Mouse (Mus musculus): ENCODE results near the gene Ado. TPM values are rescaled to one million over a fixed set of nuclear protein-coding genes. Genes with fewer than 3 reads are reported as not detected.

Ado gene
- total RNA-seq (2021) = 10 to 100 TPM; 20.9 to 22.7 TPM

DNA sequence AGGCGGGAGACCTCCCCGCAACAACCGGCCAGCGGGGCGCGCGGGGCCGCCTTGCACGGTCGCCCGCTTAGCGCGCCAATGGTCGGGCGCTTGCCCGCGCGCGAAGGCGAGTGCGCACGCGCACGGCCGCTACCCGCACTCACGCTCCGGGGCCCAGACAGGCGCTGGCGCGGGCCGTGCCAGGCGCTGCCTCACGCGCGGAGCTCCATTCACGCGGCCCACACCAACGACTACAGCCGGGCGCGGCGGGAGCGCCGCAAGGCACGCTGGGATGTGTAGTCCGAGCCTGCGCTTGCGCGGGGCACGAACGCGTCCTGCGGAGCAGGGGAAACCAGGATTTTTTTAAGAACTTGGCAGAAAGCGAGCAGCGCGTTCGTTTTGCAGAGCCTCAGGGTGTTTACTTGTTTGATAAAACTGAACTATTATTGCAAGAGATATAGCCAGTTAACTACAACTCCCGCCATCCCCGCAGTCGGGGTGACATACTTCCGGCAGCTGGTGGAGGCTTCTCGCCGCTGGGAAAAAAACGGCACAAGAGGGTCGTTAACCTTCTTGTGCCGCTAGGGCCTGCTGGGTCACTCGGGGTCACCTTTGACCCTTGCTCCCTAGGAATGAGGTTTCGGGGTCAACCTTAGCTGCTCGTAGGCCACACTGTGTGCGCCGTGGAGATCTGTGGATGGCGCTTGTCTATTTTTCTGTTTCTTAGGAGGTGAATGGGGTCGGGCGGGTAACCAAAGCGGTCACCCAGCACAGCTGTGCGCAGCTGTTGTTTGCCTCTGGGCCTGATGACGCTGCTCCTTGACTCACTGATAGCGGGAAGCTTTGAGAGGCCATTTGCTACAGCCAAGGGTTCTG is at the start of gene Ado:
TSS of gene Ado (minus strand) at position 79 of the 855 bp plus-strand sequence.
- DNase-seq = peak; percentile 91 to 92

DNA sequence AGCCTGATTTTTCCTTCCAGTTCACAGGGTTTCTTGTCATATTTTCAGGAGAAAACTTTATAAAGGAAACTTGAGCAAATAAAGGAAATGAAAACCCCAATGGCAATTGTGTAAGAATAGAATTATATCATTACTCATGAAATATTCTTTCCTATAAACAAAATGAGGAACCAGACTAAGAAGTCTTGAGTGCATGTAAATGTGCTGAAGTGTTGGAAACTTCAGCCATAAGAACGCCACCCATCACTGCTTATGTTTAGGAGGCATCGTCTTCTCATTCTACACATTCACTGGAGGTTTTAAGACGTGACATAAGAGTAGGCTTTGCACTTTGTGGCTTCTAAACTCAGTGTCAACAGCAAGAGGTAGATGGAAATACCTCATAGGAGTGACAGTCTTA is 46.5 kb upstream of the Ado start:
- intact Hi-C loops (cut with DNase I) = no loop called here
- no peak for DNase-seq

More for the DNA sequence above, at the start of gene Ado:
- intact Hi-C loops (cut with DNase I) = loop anchor here (5.0 kb wide), 1 partner anchor 98 kb away; no protein-coding TSS in a partner anchor

DNA sequence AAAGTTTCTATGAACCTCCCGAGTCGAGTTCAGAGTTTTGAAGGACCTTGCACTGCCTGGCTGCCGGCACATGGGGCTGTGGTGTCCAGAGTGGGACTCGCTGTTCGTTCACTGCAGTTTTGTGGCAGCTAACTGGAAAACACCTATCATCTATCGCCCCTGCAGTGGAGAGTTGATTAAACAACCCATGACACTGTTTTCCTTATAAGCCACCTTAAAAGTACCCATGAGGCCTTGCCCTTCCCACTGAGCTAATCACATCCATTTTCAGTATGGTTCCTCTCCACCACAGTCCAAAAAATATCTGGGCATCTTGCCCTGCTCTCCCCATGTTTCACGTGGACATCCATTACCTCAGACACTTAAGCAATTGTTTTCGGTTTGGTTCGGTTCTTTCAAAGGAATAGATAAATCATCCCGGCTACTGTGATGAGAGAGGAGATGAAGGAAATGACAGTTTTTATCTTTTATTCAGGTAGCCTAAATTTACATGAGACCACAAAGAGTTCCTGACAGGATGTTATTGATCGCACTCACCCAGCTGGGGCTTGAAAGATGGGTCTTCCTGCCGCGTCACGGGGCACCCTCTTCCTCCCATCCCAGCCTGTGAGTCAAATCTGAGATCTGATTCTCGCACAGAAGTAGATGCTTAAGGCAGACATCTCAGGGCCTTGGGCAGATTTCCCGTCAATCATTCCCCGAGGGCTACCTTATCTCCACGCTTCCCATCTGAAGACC is 37.3 kb upstream of the Ado start:
- no peak for DNase-seq
- intact Hi-C loops (cut with DNase I) = no loop called here

DNA sequence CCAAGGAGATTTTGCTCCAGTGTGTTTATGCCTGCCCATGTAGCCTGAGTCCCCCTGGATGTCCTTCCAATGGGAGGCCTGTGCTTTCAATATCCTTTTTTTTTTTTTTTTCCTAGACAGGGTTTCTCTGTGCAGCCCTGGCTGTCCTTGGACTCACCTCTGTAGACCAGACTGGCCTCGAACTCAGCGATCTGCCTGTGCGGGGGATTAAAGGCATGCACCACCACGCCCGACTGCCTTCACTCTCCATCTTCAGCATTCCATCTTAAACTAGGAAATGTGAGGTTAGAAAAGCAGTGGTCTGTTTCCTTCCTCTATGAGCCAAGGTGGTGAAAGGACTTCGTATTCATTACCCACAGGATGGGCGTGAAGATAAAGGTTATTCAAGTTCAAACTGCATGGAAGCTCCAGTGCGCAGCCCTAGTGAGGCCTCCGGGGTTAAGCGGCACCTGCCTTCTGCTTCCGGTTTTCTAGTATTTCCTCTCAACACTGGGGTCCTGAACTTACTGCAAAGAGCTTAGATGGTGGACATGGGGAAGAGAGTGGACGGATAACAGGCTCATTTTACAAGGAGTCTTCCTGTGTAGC is 33.0 kb upstream of the Ado start:
- intact Hi-C loops (cut with DNase I) = no loop called here
- no peak for DNase-seq

DNA sequence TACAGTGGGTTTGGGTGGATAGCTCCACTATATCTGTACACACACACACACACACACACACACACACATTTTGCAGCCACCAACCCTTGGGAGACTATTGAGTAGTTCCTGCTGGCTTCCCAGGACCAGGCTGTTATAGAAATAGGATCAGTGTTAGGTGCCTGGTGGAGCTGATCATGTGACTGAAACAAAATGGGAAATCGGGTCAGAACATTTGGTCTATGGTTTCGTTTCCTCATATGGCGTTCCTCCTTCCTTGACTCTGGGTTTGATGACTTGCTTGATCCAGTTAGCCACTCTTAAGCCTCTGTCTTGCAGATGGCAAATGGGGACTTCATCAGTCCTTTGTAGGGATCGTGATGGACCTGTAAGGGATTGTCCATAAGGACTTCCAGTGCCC is 31.1 kb upstream of the Ado start:
- intact Hi-C loops (cut with DNase I) = no loop called here
- no peak for DNase-seq

DNA sequence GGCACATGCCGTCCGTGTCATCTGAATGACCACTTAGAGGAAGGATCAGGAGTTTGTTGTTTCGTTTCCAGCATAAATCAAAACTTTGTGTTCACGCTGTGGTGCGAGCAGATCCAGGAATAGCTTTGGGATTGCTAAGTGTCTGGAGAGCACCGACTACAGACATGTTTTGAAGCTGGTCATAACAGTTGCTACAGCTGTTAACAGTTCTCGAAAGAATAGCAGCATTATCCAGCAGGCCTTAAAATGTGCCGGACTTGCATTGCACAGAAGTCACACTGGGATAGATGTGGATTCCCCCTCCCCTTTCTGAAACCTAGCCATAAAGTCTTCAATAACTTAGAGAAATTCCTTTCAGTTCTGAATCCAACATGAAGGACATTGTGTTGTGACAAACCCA is 24.6 kb upstream of the Ado start:
- DNase-seq = peak; percentile 14 to 27

DNA sequence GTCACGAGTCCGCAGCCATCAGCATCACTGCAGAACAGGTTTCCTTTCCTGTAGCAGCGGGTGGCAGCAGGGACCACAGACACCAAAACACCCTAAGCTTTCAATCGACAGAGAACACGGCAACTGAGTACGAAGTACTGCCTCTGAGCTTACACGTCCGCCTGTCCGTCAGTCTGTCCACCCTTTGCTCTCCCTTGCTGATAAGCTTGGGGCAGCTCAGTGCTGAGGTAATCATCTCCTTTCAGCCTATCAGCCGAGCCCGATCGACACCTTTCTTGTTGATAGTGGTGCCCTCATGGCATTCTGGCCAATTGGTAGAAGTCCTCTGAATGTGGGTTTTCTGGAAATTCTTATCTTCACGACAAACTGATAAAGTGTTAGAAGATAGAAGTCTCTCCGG is 22.7 kb upstream of the Ado start:
- intact Hi-C loops (cut with DNase I) = no loop called here
- DNase-seq = no peak

More for the DNA sequence above, 24.6 kb upstream of the Ado start:
- intact Hi-C loops (cut with DNase I) = no loop called here

DNA sequence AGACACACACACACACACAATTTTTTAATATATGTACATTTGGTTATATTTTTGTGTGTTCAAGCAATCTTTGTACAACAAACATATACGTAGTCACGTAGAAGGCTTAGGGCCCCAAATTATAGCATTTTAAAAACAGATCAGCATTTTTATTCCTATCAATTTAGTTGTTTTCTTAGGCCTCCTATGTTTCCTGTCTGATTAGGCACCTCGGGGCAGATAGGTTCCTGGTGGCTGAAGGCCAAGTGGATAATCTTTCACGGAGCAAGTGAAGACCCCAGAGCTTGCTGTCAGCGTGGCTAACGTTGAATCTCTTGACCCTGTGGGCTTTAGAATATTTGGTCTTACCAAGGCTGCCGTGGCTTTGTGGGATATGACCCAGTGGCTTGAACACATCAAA is 20.8 kb upstream of the Ado start:
- intact Hi-C loops (cut with DNase I) = no loop called here
- no peak for DNase-seq

DNA sequence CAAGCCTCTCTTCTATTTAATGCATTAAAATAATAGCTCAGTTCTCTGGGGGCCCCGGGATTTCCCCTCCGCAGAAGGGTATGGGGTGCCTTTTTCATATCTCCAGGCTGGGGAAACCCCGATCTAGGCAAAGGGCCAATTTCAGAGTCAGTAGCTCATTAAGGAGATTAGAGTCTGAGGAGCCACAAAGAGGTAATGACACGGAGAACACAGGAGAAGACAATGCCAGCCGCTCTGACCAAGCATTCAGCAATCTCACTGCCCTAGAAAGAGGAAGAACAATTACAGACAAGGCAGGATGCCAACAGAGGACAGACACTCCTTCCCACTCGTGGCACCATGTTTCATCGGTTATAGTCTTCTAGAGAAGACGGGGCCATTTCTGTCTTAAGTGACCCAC is 17.3 kb upstream of the Ado start:
- no peak for DNase-seq

DNA sequence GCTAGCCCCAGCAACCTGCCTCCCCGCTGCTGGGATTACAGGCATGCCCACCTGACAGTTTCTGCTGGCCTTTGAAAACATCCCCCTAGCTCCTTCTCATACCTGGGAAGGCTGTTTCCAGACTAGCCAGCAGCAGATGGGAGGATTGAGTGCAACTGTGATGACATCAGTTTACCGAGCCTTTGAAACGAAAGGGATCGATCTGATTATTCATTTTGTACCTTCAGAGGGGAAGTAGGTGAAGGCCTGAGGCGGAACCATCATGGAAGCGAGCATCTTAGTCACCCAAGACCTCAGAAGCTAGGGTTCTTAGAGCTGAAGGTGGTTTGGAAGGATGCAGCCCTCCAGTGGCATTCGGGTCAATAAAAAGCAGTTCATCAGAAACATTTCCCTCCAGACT is 15.8 kb upstream of the Ado start:
- intact Hi-C loops (cut with DNase I) = no loop called here
- DNase-seq = no peak

More for the DNA sequence above, 17.3 kb upstream of the Ado start:
- intact Hi-C loops (cut with DNase I) = no loop called here

DNA sequence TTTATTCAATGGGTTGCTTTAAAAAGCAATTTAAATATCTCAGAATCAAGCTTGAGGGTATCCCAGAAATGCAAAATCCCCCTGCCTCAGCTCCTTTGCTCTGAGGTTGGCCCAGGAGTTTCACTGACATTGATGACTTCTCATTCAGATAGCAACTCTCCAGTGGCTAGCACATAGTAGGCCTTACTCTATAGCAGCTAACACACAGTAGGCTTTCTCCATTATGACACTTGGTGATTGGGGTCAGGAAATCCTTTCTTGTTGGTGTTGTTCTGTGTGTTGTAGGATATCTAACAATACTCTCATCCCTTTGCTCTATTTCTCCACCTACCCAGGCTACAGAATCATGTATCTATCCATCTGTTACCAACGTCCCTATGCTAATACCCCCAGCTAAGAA is 12.4 kb upstream of the Ado start:
- DNase-seq = no peak
- intact Hi-C loops (cut with DNase I) = no loop called here

DNA sequence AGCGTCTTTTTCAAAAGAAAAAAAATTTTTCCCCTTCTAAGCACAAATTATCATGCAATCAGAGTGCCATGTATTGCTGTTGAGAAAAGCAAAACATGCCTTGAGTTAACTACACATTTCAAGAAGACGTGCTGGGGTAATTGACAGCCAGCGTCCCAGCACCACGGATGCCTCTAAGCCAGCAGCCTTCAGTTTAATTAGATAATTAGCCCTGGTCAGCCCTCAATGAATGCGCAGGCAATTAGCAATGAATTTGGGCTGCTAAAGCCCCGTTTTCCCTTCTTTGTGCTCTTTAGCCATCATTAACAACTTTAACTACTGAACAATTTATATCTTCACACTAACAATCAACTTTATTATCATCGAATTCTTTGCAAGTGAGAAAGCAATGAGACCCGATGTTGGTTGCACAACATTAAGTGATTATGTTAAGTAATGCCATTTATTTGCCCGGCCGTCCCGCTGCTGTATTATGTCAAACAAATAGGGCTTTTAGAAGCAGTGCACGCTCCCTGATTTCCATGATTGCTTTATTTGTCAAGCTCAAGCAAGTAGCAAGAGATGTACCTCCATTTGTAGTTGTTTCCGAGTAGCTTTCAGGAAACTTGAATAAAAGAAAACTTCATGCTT is 11.1 kb upstream of the Ado start:
- no peak for DNase-seq
- intact Hi-C loops (cut with DNase I) = no loop called here

DNA sequence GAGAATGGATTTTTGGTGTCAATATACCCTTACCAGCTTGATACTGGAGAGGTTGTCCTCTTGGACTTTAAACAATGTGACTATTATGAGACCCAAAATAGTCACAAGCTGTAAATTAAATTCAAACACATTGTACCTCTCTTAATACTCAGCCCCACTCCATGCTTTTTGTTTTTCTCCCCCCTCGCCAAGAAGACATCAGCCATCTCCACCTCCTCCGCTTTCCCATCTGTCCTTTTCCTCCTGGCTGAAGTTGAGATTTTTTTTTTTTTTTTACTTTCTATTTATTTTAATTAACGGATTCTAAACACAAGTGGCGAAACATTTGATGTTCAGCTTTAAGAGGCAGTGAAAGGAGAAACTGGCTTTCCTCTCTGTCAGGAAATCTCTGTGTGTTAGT is 9.3 kb upstream of the Ado start:
- intact Hi-C loops (cut with DNase I) = no loop called here
- DNase-seq = no peak

DNA sequence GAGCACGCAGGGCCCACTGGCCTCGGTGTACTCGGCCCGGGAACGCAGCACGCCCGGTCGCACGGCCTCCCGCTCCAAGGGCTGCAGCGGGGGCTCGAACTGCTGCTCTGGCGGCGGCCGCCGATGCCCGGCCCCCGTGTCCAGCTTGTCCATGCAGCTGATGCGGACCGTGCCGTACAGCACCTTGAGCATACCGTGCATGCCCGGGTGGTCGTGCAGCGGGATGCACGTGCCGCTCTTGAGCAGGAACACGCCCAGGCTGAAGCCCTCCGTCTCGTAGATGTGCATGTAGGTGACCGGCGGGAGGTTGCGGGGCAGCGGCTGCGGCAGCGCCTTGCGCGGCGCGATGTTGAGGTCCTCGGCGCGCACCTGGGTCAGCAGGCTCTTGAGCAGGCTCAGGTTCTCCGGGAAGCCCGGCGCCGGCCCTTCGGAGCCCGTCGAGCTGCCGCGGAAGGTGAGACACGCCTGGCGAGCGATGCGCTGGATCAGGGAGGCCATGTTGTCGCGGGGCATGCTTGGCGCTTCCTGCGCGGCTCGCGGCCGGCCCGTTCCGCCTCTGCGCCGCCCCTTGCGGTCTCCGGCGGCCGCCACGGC is 397 bp downstream of the Ado start:
- intact Hi-C loops (cut with DNase I) = loop anchor here (5.0 kb wide), 1 partner anchor 99 kb away; no protein-coding TSS in a partner anchor

DNA sequence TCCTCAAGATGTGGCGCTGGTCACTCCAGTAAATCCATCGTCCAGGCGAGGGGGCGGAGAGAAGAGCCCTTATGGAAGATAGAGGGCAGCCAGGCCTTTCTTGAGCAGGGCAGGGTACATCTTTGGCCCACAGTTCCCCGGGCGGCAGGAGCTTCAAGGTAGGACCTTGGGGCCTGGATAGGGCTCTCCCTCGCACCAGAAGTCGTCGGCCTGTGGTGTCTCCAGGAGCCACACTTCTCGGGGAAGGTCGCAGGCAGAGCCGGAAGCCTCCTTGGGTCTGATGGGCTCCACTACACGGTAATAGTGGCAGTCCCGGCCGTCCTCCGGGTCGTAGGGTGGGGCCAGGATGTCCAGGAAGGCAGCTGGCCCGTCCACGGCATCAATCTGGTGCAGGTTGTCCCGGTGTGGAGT is 900 bp downstream of the Ado start:
- DNase-seq = peak; percentile 38 to 56
- intact Hi-C loops (cut with DNase I) = loop anchor here (5.0 kb wide), 1 partner anchor 99 kb away; no protein-coding TSS in a partner anchor

More for the DNA sequence above, 397 bp downstream of the Ado start:
- DNase-seq = peak; percentile 71

DNA sequence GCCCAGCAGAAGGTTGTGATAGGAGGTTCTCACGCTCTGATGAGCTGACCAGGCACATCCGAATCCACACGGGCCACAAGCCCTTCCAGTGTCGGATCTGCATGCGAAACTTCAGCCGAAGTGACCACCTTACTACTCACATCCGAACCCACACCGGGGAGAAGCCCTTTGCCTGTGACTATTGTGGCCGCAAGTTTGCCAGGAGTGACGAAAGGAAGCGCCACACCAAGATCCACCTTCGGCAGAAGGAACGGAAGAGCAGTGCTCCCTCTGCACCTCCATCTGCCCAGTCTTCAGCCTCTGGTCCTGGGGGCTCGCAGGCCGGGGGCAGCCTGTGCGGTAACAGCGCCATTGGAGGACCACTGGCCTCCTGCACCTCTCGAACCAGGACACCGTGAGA is 8.2 kb downstream of the Ado start:
- DNase-seq = no peak
- intact Hi-C loops (cut with DNase I) = no loop called here

DNA sequence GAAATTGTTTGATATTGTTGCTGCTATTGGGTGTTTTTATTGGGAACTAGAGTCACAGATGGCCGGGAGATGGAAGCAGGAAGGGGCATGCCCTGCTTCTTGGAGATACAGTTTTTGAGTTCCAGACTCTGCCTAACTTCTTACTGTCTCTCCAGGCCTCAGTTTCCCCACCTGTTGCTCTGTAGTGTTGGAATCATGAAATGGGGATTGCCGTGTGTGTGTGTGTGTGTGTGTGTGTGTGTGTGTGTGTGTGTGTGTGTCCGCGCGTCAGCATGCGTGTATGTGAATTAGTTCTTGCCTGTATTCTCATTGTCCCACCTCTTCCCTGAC is 9.4 kb downstream of the Ado start:
- intact Hi-C loops (cut with DNase I) = loop anchor here (5.0 to 10.0 kb wide), 2 partner anchors 455 to 632 kb away; no protein-coding TSS in a partner anchor
- DNase-seq = no peak

DNA sequence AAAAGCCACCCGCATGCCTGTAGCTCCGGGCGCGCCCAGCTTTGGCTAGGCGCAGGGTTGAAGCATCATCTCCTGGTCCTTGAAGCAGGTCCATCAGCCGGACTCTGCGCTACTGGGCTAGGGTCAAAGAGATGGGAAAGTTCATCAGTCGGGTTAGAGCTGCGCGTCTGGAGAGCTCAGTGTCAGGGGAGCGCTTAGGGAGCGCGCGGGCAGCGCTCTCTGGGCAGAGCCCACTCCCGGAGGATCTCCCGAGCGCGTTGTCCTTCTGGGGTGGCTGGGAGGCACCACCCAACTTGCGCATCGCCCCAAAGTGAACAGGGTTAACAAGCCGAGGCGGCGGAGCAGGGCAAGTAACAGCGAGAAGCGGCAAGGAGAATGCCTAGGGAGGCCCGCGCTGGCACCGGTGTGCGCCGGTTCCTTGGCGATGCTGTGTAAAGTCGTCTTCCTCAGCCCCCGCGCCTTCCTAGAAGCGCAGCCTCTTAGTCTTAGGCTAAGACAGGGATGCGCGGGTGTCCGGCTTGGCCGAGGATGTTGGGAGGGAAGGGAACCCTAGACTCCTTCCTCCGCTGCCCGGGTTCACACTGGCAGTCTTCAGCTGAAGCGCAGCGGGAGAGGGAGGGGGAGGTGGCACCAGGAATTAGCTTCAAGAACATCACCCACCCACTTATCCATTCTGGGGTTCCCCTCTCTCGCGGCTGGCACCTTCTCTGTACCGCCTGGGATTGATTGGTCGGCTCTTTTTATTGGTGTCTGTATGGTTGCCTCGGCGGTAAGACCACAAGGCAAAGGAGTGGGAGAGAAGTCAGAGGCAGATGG is 10.0 kb downstream of the Ado start:
- DNase-seq = peak; percentile 17 to 35
- intact Hi-C loops (cut with DNase I) = loop anchor here (5.0 to 10.0 kb wide), 2 partner anchors 456 to 631 kb away; no protein-coding TSS in a partner anchor

DNA sequence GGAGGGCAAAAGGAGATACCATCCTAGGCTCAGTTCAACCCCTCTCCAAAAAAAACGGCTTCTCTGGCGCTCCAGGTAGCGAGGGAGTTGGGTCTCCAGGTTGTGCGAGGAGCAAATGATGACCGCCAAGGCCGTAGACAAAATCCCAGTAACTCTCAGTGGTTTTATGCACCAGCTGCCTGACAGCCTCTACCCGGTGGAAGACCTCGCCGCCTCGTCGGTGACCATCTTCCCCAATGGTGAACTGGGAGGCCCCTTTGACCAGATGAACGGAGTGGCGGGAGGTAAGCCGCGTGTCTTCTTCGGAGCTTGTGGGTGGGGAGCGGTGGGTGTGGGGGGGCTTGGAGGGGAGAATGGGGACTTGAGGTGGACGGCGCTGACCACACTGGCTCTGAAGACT is 10.6 kb downstream of the Ado start:
- intact Hi-C loops (cut with DNase I) = loop anchor here (5.0 to 10.0 kb wide), 2 partner anchors 457 to 631 kb away; no protein-coding TSS in a partner anchor
- DNase-seq = peak in 1 of 2 experiments; percentile 27

Data from heart, postnatal 10 days (tissue).